Mouse (Mus musculus) liver, postnatal 0 days (tissue): Measurements from ENCODE around the gene Dnajc30.
A peak's percentile ranks its signal among the peaks of the same experiment; 100 is the strongest.

Experiments
- CTCF ChIP-seq: sonication (generic); IDR thresholded peaks from 2 replicates; pipeline ENCODE4 v1.5.1; 2016; ENCODE audit warnings: antibody characterized with exemption, low read depth
- EP300 ChIP-seq: IDR thresholded peaks from 2 replicates; pipeline ENCODE4 v1.6.1; 2016; ENCODE audit warnings: antibody characterized with exemption, low read depth, mild to moderate bottlenecking

DNA sequence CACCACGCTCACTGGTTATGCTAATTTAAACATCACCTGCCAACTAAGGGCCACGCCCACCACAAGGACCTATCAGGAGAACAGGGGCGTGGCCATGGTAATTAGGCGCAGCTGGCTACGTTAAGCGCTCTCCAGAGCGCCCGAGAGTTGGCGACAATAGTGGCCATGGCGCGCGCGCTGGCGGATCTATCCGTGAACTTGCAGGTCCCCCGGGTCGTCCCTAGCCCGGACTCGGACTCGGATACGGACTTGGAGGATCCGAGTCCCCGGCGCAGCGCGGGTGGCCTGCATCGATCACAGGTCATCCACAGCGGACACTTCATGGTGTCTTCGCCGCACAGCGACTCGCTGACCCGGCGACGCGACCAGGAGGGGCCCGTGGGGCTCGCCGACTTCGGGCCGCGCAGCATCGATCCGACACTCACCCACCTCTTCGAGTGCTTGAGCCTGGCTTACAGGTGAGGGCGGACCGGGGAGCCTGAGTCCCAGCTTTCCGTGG, 42.8 kb downstream of the Dnajc30 start:
- TF ChIP-seq CTCF (no peak), EP300 (0 out of 2 replicates have a peak, but pooled peaks have one; percentile 31)
